Mouse (Mus musculus): ENCODE measurements around the gene Gm10295. TPM values are rescaled to one million over a fixed set of nuclear protein-coding genes. Genes with fewer than 3 reads are reported as not detected.

Gm10295 gene
- polyA plus RNA-seq, 1 experiment from 2014 or later: not detected

DNA sequence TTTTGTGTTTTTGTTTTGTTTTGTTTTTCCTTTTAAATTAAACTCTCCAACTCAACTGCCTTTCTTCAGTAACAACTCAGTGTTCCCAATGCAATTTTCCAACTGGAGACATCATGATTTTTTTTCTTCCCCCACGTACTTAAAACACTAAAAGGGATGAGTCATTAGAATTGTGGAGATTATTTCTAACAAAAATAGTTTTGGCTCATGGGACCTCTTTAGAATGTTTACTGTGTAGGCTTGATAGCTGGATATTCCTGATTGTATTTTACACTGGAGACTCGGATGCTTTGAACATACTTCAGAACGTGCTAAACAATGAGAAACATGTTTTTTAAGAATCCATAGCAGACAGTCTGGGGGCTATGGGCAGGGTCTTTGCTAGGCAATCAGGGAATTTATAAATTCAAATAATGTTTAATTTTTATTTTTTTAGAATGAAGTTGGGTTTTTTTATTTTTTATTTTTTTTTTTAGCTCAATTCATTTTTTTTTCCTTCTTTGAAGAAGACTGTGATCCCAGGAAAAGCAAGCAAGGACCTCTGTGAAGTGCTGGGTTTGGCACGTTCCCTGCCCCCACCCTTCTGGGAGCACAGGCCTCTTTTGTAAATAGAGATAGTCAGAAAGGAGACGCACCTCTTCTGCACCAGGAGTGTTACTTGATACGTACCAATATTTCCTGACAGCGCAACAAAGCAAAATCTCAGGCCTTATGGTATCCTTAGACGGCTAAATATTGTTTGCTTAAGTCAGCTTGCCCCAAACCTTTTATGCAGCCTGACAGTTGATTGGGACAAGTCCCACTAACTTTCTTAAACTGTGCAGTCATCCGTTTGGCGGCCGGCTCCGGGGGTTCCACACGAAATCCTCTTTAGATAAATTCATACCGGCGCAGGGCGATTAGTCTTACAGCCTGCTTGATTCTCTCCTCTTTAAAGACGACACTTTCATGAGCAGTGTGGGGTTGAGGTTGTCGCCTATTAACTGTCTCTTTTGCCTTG lies 28.8 kb upstream of the Gm10295 start:
- Histone ChIP-seq H3K36me3 (replicated peaks) (no peaks in the 10 kb centered on the region), H3K4me2 (no peak overlapping the region), H3K27ac (no peak overlapping the region), H3K4me1 (peaks cover 9% of the 10 kb centered on the region), H3K4me3 (no peak overlapping the region), H3K9ac (no peak overlapping the region), H3K9me3 (no peaks in the 10 kb centered on the region), H3K27me3 (replicated peaks) (peaks cover 10% of the 10 kb centered on the region)
- no peak for ATAC-seq (replicated peaks)
- 16% methylated on average over 18 of the region's 18 CpGs for WGBS

DNA sequence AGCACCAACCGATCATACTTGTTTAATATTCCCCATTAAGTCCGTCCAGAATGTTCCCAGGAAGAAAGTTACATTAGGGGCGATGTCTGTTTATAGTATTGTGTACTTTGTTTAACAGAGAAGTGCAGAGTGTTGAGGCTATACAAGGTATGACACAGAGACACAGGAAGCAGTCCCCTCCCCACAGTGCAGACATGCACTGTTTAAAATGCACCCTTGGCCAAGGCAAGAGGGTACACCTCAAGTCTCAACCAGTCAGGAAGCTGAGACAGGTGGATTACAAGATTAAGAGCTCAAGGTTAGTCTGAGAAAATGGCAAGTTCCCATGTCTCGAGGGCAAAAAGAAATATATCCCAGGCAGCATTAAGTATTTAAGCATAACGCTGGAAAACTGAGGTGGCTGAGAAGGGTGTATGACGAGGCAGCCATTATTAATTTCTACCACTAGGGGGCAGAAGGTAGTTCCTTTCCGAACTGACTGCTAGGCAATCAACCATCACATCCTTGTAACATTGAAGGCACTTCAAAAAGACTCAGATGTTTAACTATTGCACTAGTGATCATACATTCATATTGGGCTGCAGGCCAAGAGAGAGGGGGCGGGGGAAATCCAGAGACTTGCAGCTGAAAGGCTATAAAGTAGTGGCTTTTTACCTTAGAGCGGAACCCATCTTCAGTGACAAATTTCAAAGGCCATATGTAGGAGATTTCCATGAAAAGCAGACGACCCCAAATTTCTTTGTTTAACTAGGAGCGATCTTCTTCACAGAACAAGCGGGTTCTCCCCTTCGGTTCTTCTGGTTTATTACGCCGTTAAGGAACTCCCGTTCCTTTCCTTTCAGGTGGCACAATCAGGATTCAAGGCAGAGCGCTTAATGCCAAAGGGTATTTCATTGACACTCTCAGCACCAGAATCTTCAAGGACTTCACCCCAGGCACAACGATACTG lies 27.8 kb upstream of the Gm10295 start:
- Histone ChIP-seq H3K9me3 (no peaks in the 10 kb centered on the region), H3K4me3 (no peak overlapping the region), H3K36me3 (replicated peaks) (no peaks in the 10 kb centered on the region), H3K4me1 (peaks cover 9% of the 10 kb centered on the region), H3K27me3 (replicated peaks) (peaks cover 10% of the 10 kb centered on the region), H3K4me2 (no peak overlapping the region), H3K27ac (no peak overlapping the region), H3K9ac (no peak overlapping the region)
- ATAC-seq (replicated peaks): peak; percentile 58; the same call in 1 of the 2 replicates
- 43% methylated on average over 18 of the region's 18 CpGs for WGBS

DNA sequence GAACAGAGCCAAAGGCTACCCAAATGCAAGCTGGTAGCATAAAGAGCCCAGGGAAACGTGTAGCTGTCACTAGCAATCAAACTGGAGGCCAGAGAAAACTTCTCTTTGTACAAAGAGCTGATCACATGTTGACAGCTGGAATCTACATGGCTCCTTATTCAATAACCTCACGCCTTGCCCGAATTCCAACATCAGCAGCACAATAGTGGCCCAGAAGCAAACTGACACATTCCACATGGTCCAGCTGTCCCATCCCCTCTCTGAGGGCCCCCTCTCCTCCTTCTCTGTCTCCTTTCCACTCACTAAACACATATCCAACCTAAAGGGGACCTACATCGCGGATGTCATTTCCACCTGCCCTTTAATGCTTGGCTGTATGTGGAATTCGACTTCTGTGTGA lies 26.7 kb upstream of the Gm10295 start:
- H3K27me3 ChIP-seq (replicated peaks): peaks cover 10% of the 10 kb centered on the region
- H3K9ac ChIP-seq: no peak overlapping the region
- 69% methylated on average over 6 of the region's 6 CpGs for WGBS
- H3K4me3 ChIP-seq: no peak overlapping the region
- no peaks in the 10 kb centered on the region for H3K36me3 ChIP-seq (replicated peaks)
- H3K4me2 ChIP-seq: no peak overlapping the region
- no peak for ATAC-seq (replicated peaks)
- H3K27ac ChIP-seq: no peak overlapping the region
- H3K9me3 ChIP-seq: no peaks in the 10 kb centered on the region
- peaks cover under 1% of the 10 kb centered on the region; the same call in 1 of the 2 replicates for H3K4me1 ChIP-seq

DNA sequence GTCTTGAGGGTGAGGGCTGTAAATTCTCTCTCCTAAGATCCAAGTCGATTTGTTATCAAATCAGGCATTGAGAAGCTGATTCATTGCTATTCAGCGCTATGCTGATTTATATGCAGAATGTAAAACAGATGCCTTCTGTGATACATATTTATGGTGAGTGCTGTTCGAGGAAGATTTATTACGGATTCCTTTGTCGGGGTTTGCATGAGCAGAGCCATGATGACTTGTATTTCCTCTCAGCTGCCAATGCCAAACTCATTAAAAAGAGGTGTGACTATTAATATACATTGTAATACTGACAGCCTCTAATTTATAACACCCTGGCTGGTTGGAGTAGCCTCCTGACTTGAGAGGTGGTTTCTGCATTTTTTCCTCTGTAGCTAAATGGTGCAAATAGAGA lies 22.8 kb upstream of the Gm10295 start:
- Histone ChIP-seq H3K4me2 (no peak overlapping the region), H3K4me1 (no peaks in the 10 kb centered on the region), H3K36me3 (replicated peaks) (no peaks in the 10 kb centered on the region), H3K4me3 (no peak overlapping the region), H3K27me3 (replicated peaks) (0 out of 2 replicates have a peak, but pooled peaks cover 5% of the 10 kb centered on the region), H3K9me3 (no peaks in the 10 kb centered on the region), H3K9ac (no peak overlapping the region), H3K27ac (no peak overlapping the region)
- no peak for ATAC-seq (replicated peaks)
- WGBS: 43% methylated on average over 5 of the region's 5 CpGs

DNA sequence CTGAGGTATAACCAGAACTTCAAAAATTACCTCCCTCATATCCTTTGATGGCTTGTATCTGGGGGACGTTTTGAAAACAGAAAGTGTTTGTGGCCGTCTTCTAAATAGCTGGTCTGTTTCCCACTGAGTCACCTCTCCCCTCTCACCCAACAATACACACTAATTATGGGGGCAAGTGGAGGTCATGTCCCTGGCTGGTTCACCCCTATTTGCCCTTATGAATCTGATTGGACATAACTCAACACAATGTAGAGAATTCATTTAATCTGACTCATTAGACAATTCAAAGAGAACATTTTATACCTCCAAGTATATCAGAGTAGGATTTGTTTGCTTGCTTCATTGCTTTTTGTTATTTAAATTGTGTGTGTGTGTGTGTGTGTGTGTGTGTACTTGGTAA lies 20.6 kb upstream of the Gm10295 start:
- H3K9me3 ChIP-seq: no peaks in the 10 kb centered on the region
- no peaks in the 10 kb centered on the region for H3K36me3 ChIP-seq (replicated peaks)
- H3K4me1 ChIP-seq: no peaks in the 10 kb centered on the region
- no peak overlapping the region for H3K4me3 ChIP-seq
- H3K27me3 ChIP-seq (replicated peaks): 0 out of 2 replicates have a peak, but pooled peaks cover 3% of the 10 kb centered on the region
- WGBS: 48% methylated on average over 2 of the region's 2 CpGs
- no peak overlapping the region for H3K4me2 ChIP-seq
- no peak overlapping the region for H3K27ac ChIP-seq
- no peak for ATAC-seq (replicated peaks)
- H3K9ac ChIP-seq: no peak overlapping the region

DNA sequence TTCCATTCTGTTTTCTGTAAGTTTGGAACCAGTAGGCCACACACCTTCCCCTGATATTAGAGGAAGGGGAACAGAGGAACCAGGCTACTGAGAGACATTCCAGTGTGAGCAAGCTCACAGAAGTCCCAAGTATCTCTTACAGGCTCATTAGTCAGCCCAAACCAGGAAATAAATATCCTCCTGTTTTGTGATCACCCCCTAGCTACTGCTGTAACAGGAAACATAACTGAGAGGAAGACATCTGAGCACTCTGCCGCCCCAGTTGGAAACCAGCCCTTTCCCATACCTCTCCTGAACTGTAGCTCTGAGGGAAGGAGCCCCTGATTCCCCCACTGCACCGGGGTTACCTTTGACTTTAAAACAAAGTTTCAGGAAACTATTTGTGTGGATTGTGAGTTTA lies 19.5 kb upstream of the Gm10295 start:
- Histone ChIP-seq H3K9ac (no peak overlapping the region), H3K4me2 (no peak overlapping the region)

DNA sequence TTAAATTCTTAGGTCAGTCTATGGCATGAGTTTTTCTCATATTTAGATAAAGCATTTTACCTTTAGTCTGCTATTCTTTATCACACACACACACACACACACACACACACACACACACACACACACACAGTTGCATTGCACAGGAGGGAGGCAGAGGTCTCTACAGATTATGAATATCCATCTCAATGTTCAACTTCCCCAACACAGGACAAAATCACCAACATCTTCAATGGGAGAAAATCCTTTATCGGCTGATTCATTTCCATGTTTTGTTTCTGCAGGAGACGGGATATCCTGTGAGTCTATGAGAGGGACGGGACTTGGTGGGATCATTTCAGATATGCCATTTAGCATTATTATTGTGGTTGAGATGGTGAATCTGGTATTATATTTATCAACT lies 18.8 kb upstream of the Gm10295 start:
- H3K4me3 ChIP-seq: no peak overlapping the region
- H3K4me2 ChIP-seq: no peak overlapping the region
- WGBS: 86% methylated on average over 3 of the region's 3 CpGs
- no peak for ATAC-seq (replicated peaks)
- H3K36me3 ChIP-seq (replicated peaks): no peaks in the 10 kb centered on the region
- no peak overlapping the region for H3K27ac ChIP-seq
- H3K4me1 ChIP-seq: no peaks in the 10 kb centered on the region
- no peaks in the 10 kb centered on the region for H3K9me3 ChIP-seq
- no peak overlapping the region for H3K9ac ChIP-seq
- H3K27me3 ChIP-seq (replicated peaks): no peaks in the 10 kb centered on the region

More for the DNA sequence above, 19.5 kb upstream of the Gm10295 start:
- no peaks in the 10 kb centered on the region for H3K4me1 ChIP-seq
- no peaks in the 10 kb centered on the region for H3K9me3 ChIP-seq
- no peak overlapping the region for H3K4me3 ChIP-seq
- H3K36me3 ChIP-seq (replicated peaks): no peaks in the 10 kb centered on the region
- no peak for ATAC-seq (replicated peaks)
- no peak overlapping the region for H3K27ac ChIP-seq
- H3K27me3 ChIP-seq (replicated peaks): no peaks in the 10 kb centered on the region
- 70% methylated on average over 2 of the region's 2 CpGs for WGBS

DNA sequence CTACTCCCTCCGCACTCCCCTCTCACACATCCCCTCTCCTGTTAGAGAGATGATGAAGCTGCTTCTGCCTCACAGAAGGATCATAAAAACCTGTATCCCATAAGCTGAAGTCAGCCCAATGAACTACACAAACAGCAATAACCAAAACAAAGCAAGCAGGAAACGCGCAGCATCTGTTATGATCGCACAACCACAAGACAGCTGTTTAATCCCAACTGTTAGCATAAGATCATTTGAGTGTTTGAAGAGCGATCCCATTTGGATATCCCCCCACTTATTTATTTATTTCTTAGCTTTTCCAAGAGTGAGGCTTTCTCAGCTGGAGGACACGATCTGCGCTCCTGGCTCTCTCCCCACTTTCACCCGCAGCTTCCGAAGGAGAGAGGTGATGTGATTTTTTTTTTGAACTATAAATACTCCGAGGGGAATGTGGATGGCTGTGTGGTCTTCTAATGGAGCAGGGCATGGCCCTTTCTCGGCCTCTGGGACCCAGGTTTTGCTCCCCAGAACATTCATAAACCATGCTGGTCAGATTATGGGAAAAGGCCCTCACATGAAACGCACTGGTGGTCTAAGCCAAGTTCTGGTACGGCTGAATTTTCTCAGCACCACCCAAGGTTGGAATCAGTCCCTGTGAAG lies 17.4 kb upstream of the Gm10295 start:
- 87% methylated on average over 13 of the region's 13 CpGs for WGBS
- H3K4me1 ChIP-seq: no peaks in the 10 kb centered on the region
- H3K27me3 ChIP-seq (replicated peaks): no peaks in the 10 kb centered on the region
- H3K9me3 ChIP-seq: no peaks in the 10 kb centered on the region
- no peak overlapping the region for H3K4me3 ChIP-seq
- no peak overlapping the region for H3K9ac ChIP-seq
- no peak overlapping the region for H3K4me2 ChIP-seq
- no peaks in the 10 kb centered on the region for H3K36me3 ChIP-seq (replicated peaks)
- ATAC-seq (replicated peaks): no peak
- H3K27ac ChIP-seq: no peak overlapping the region

DNA sequence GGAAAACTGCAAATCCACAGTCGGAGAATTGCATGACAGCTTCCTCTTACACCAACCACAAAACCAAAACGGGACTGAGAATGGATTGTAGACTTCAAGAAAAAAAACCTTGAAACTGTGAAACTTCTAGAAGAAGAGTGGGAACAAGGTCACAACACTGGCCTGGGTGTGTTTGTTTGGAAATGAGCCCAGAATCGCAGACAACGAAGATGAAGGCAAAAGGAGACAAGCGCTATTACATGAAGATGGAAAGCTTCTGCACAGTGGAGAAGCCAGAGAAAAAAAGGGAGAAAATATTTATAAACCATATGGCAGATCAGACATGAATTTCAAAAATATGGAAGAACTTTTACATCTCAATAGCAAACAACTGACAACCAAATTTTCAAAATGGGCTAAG lies 4.3 kb upstream of the Gm10295 start:
- H3K9ac ChIP-seq: no peak overlapping the region
- H3K9me3 ChIP-seq: no peaks in the 10 kb centered on the region
- H3K27me3 ChIP-seq (replicated peaks): no peaks in the 10 kb centered on the region
- H3K4me2 ChIP-seq: no peak overlapping the region
- no peaks in the 10 kb centered on the region for H3K36me3 ChIP-seq (replicated peaks)
- no peaks in the 10 kb centered on the region; the same call in 1 of the 2 replicates for H3K4me1 ChIP-seq
- H3K4me3 ChIP-seq: no peak overlapping the region
- 87% methylated on average over 5 of the region's 5 CpGs for WGBS
- ATAC-seq (replicated peaks): no peak
- no peak overlapping the region for H3K27ac ChIP-seq

DNA sequence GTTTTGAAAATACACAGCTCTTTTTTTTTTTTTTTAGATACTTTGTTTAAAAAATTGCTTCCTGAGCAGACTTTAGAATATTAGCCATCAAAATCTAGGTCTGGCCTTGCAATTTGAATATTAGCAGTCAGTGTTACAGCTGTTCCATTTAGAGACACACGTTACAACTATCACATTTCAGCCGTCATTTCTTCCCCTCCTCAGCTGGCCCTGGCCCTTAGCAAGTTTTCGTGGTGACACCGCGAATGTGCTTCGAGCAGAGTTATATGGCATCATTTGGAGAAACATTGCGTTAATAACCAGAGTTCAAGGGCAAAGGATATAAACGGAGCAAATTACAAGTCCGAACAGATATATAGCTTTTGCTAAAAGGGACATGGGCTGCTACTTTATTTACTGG lies 2.4 kb downstream of the Gm10295 start:
- no peak overlapping the region for H3K9ac ChIP-seq
- no peak for ATAC-seq (replicated peaks)
- H3K4me3 ChIP-seq: no peak overlapping the region
- no peaks in the 10 kb centered on the region; the same call in 1 of the 2 replicates for H3K4me1 ChIP-seq
- no peak overlapping the region for H3K27ac ChIP-seq
- no peaks in the 10 kb centered on the region for H3K9me3 ChIP-seq
- no peaks in the 10 kb centered on the region for H3K36me3 ChIP-seq (replicated peaks)
- WGBS: 91% methylated on average over 9 of the region's 9 CpGs
- no peaks in the 10 kb centered on the region for H3K27me3 ChIP-seq (replicated peaks)
- H3K4me2 ChIP-seq: no peak overlapping the region

DNA sequence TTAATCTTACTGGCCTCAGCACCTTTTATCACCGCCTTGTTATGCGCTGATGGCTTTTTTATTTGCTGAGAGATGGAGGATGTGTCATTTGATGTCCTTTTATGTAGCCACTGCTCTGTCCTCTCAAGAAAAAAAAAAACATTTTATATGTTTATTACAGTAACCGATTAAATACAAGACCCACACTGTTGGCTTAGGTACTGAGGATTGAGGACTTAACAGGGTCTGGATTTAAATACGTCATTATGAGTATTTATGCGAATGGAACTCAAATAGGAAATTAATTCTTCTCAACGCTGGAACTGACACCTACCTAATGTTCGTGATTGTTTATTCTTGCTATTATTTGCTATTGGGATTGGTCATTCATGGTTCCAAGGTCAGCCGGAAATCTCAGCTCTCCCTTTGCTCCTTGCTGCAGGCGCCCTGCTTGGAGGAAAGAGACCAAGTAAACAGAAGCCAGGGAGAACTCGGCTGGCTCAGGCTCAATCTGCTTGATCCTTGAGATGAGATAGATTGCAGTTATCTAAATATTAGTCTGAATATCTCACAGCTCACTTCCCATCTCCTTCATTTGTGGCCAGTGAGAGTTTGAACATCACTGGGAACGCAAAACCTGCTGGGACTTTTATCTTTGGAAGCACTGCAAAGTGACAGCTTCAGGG lies 26.2 kb downstream of the Gm10295 start:
- Histone ChIP-seq H3K4me1 (no peaks in the 10 kb centered on the region), H3K4me3 (no peak overlapping the region), H3K27me3 (replicated peaks) (no peaks in the 10 kb centered on the region), H3K36me3 (replicated peaks) (no peaks in the 10 kb centered on the region), H3K4me2 (no peak overlapping the region), H3K27ac (no peak overlapping the region), H3K9me3 (no peaks in the 10 kb centered on the region), H3K9ac (no peak overlapping the region)
- 80% methylated on average over 11 of the region's 11 CpGs for WGBS
- ATAC-seq (replicated peaks): no peak

Measured in midbrain, embryonic 15.5 days (tissue).